Mouse (Mus musculus): ENCODE results near the gene Map9.

GRCm38 (mm10) chr3:82332067-82332466 lies 25.8 kb upstream of the Map9 start:
- TF ChIP-seq CTCF (IDR thresholded peaks at IDR 0.05; ENCODE audit: extremely low read depth, insufficient read depth, low read length) = no peak
- no peak for TF ChIP-seq POLR2A (IDR thresholded peaks at IDR 0.05; ENCODE audit: extremely low read depth, insufficient read depth, low read length)
